Mouse (Mus musculus) hindbrain, embryonic 11.5 days (tissue): ENCODE measurements around the gene Drc3. TPM values are rescaled to one million over a fixed set of nuclear protein-coding genes. Genes with fewer than 3 reads are reported as not detected.
"Not testable (repeated sequence)": the region's sequence is repeated elsewhere in the genome, so short reads cannot be mapped to it uniquely, and the experiment has no call there.

Source experiments
- ATAC-seq: fragments of 200-750 bp; cut with Nextera tagmentation; 2 replicates; pipeline ENCODE4 v1.8.0; 2017; ENCODE audit warnings: mild to moderate bottlenecking, moderate TSS enrichment, moderate library complexity; ENCODE audit not compliant: low FRiP score
- DNase-seq: peaks from one replicate; pipeline ENCODE4 v3.0.0-alpha.2; 2015; ENCODE audit warnings: low spot score
- H3K27ac ChIP-seq: fragments of 300-500 bp; sonication (generic); 2 replicates; pipeline ENCODE4 v1.5.1; 2014; ENCODE audit warnings: mild to moderate bottlenecking, low read depth, low read length
- H3K27me3 ChIP-seq: fragments of 300-500 bp; sonication (generic); 2 replicates; pipeline ENCODE4 v1.6.1; 2014; ENCODE audit warnings: mild to moderate bottlenecking, low read length, moderate library complexity, mixed read lengths; ENCODE audit not compliant: control insufficient read depth, insufficient read depth
- H3K36me3 ChIP-seq: fragments of 300-500 bp; sonication (generic); 2 replicates; pipeline ENCODE4 v1.6.1; 2014; ENCODE audit warnings: mild to moderate bottlenecking, low read length, moderate library complexity, mixed read lengths; ENCODE audit not compliant: control insufficient read depth, insufficient read depth
- H3K4me1 ChIP-seq: fragments of 300-500 bp; sonication (generic); replicated peaks from 2 replicates; pipeline ENCODE4 v1.6.1; 2014; ENCODE audit warnings: low read length, mixed read lengths; ENCODE audit not compliant: control insufficient read depth, insufficient read depth
- H3K4me2 ChIP-seq: fragments of 300-500 bp; sonication (generic); replicated peaks from 2 replicates; pipeline ENCODE4 v1.6.1; 2014; ENCODE audit warnings: mild to moderate bottlenecking, low read depth, low read length
- H3K4me3 ChIP-seq: fragments of 300-500 bp; sonication (generic); 2 replicates; pipeline ENCODE4 v1.5.1; 2014; ENCODE audit warnings: low read depth, low read length
- H3K9ac ChIP-seq: fragments of 300-500 bp; sonication (generic); 2 replicates; pipeline ENCODE4 v1.6.1; 2014; ENCODE audit warnings: low read depth, low read length
- H3K9me3 ChIP-seq: fragments of 300-500 bp; sonication (generic); 2 replicates; pipeline ENCODE4 v1.6.1; 2016; ENCODE audit warnings: low read length; ENCODE audit not compliant: control insufficient read depth
- WGBS: fragments of 180-500 bp; shearing (Covaris S2); extraction: QIAGEN DNeasy Blood & Tissue Kit; methylation state at CpG from one replicate; pipeline ENCODE4 v1.1.7; 2014; 5-methylcytosine and 5-hydroxymethylcytosine counted together
- polyA plus RNA-seq: library from polyadenylated mRNA; unstranded; fragments of >200 nt; fragmentation: Nextera tagmentation; extraction: Ambion mirVana; gene quantifications from 2 replicates; pipeline ENCODE4 v1.2.1, GENCODE M21; 2014

Gene Drc3
- polyA plus RNA-seq, 1 experiment from 2014 or later = 7.0 TPM

DNA sequence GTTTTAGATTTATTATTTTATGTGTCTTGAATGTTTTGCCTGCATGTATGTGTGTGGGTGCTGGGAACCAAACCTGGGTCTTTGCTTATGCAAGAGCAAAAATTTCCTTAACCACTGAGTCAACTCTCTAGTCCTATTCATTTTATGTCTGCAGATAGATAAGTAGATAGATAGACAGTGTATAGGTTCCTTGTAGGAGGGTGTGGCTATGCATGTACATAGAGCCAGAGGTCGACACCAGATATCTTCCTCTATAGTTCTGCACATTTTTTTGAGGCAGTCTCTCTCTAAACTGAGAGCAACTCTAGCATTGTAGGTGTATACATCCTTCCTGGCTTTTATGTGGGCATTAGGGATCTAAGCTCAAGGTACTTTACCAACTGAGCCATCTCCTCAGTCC, 82.0 kb downstream of the Drc3 start:
- H3K4me3 ChIP-seq = no peak overlapping the region
- no peak overlapping the region for H3K4me2 ChIP-seq
- no peak for ATAC-seq
- DNase-seq = no peak
- H3K27ac ChIP-seq = no peak overlapping the region
- no peaks in the 10 kb centered on the region for H3K27me3 ChIP-seq
- H3K9me3 ChIP-seq = no peaks in the 10 kb centered on the region
- 91% methylated on average over 1 of the region's 1 CpGs for WGBS
- H3K4me1 ChIP-seq = no peaks in the 10 kb centered on the region
- H3K9ac ChIP-seq = no peak overlapping the region
- H3K36me3 ChIP-seq = no peaks in the 10 kb centered on the region

- 91% methylated on average over 3 of the region's 3 CpGs for WGBS
- no peaks in the 10 kb centered on the region for H3K9me3 ChIP-seq
- no peak overlapping the region for H3K27ac ChIP-seq
- H3K36me3 ChIP-seq = no peaks in the 10 kb centered on the region
- no peak for ATAC-seq
- no peak overlapping the region for H3K9ac ChIP-seq
- no peaks in the 10 kb centered on the region for H3K4me1 ChIP-seq
- DNase-seq = no peak
- H3K4me3 ChIP-seq = no peak overlapping the region
- no peaks in the 10 kb centered on the region for H3K27me3 ChIP-seq
- no peak overlapping the region for H3K4me2 ChIP-seq
Observed at GRCm38 (mm10) chr11:60436618-60437017, 83.5 kb downstream of the Drc3 start.

GRCm38 (mm10) chr11:60439621-60440020, 86.5 kb downstream of the Drc3 start:
- not testable (repeated sequence) for H3K4me2 ChIP-seq, H3K9ac ChIP-seq, ATAC-seq, DNase-seq, H3K4me3 ChIP-seq, H3K36me3 ChIP-seq, H3K27ac ChIP-seq, H3K4me1 ChIP-seq, H3K9me3 ChIP-seq, H3K27me3 ChIP-seq
- WGBS = 31% methylated on average over 1 of the region's 1 CpGs

DNA sequence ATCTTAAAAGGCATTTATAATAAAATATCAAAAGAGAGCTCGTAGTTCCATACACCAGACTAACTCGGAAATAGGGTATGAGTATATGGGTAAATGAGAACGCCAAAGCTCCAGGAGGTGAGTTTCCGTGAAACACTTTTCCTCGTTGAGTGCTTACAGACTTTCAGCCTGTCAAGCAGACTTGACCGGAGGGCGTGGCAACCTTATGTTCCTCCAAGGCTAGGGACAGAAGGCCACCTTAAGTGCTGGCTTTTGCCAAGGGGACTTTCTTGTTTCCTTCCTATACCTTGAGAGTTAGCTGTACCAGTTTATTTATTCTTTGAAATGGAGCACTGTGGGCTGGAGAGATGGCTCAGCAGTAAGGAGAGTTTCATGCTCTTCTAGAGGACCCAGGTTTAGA, 87.0 kb downstream of the Drc3 start:
- Histone ChIP-seq H3K4me2 (no peak overlapping the region), H3K36me3 (no peaks in the 10 kb centered on the region), H3K4me3 (no peak overlapping the region), H3K27ac (no peak overlapping the region), H3K9ac (no peak overlapping the region), H3K9me3 (no peaks in the 10 kb centered on the region), H3K27me3 (no peaks in the 10 kb centered on the region), H3K4me1 (no peaks in the 10 kb centered on the region)
- no peak for DNase-seq
- 45% methylated on average over 7 of the region's 7 CpGs for WGBS
- ATAC-seq = no peak

DNA sequence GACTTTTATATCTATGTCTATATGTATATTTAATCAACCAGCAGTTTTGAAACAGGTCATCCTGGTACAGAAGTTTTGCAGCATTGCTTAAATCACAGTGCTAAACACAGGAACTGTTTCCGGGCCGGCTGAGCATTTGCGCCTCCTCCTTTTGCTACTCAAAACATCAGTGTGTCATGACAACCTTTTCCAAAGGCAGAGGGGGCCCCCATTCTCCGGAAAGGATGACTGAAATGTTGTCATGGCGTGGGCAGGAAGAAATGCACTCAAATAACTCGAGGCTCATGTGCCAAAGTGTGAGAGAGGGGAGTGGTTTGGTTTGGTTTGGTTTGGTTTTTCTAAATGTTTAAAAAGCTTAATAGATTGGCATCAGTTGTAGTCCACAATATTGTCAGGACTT, 89.8 kb downstream of the Drc3 start:
- H3K9me3 ChIP-seq = no peaks in the 10 kb centered on the region
- no peak overlapping the region for H3K4me2 ChIP-seq
- H3K27me3 ChIP-seq = no peaks in the 10 kb centered on the region
- H3K27ac ChIP-seq = no peak overlapping the region
- H3K9ac ChIP-seq = no peak overlapping the region
- WGBS = 90% methylated on average over 6 of the region's 6 CpGs
- ATAC-seq (no peak), DNase-seq (no peak)
- no peaks in the 10 kb centered on the region for H3K4me1 ChIP-seq
- no peaks in the 10 kb centered on the region for H3K36me3 ChIP-seq
- no peak overlapping the region for H3K4me3 ChIP-seq

Other genes starting within 250 kb of the Drc3 start
- 22.6 and 28.1 TPM in 2 replicates for gene Rai1, start 248.3 kb upstream of the Drc3 start, polyA plus RNA-seq
- 40.4 and 44.7 TPM in 2 replicates for gene Srebf1, start 130.7 kb upstream of the Drc3 start, polyA plus RNA-seq
- gene Tom1l2, start 424 bp upstream of the Drc3 start, polyA plus RNA-seq = 13.9 and 15.8 TPM in 2 replicates
- 26.0 and 28.7 TPM in 2 replicates for gene Gid4, start 63.8 kb downstream of the Drc3 start, polyA plus RNA-seq
- 38.0 and 38.1 TPM in 2 replicates for gene Atpaf2, start 65.1 kb downstream of the Drc3 start, polyA plus RNA-seq
- 113 and 118 TPM in 2 replicates for gene Drg2, start 101.3 kb downstream of the Drc3 start, polyA plus RNA-seq
- gene Myo15, start 116.0 kb downstream of the Drc3 start, polyA plus RNA-seq = 0.07 and 0.15 TPM in 2 replicates
- gene Alkbh5, start 183.1 kb downstream of the Drc3 start, polyA plus RNA-seq = 31.1 and 33.2 TPM in 2 replicates